Comparison of ENCODE assay signal across 8 mouse cellular contexts in the genomic region with DNA sequence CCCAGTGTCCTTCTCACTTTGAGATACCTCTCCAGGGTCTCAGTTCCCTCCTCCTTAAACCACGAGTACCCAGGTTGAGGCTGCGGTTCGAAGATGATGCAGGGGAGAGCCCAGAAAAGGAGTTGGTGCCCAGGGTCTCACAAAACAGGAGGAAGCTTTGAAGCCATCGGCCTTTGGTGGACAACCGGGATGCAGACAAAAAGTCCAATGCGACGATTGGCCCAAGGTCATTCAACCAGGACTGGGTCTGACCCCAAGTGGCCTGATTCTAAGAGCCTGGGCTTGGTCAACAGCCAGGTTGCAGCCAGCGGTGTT. TPM values are rescaled to one million over a fixed set of nuclear protein-coding genes. Genes with fewer than 3 reads are reported as not detected.
DNase-seq lines count a peak whose midpoint lies in the region; ATAC-seq and TF ChIP-seq lines count a peak whose summit lies in the region.

No protein-coding gene starts in this region.

- H3K27me3 ChIP-seq in lung, embryonic 15.5 days, result peaks cover 77% of the 10 kb centered on the region
- H3K27me3 ChIP-seq in forebrain, embryonic 12.5 days, result peaks cover 78% of the 10 kb centered on the region
- peaks cover 69% of the 10 kb centered on the region for H3K27me3 ChIP-seq in limb, embryonic 14.5 days (ENCODE audit: control insufficient read depth, insufficient read depth, low read length)
- peaks cover 17% of the 10 kb centered on the region for H3K27me3 ChIP-seq in small intestine, adult 2 months (ENCODE audit: control insufficient read depth, insufficient read depth, low read length)

- no peak for TF ChIP-seq CTCF in small intestine, adult 2 months (IDR thresholded peaks at IDR 0.05; ENCODE audit: extremely low read depth, insufficient read length, insufficient replicate concordance, low read depth, low read length)

- peak overlapping the region; percentile 93 for H3K4me2 ChIP-seq in lung, embryonic 15.5 days
- peak overlapping the region; percentile 77 for H3K4me2 ChIP-seq in forebrain, embryonic 12.5 days
- H3K4me2 ChIP-seq in limb, embryonic 14.5 days (replicated peaks; ENCODE audit: low read depth, low read length, severe bottlenecking), result peak overlapping the region; percentile 94

- H3K27ac ChIP-seq in lung, embryonic 15.5 days, result no peak overlapping the region
- no peak overlapping the region for H3K27ac ChIP-seq in forebrain, embryonic 12.5 days
- no peak overlapping the region for H3K27ac ChIP-seq in limb, embryonic 14.5 days (replicated peaks; ENCODE audit: low read depth, low read length)
- no peak overlapping the region for H3K27ac ChIP-seq in small intestine, adult 2 months (ENCODE audit: insufficient read depth, low read depth, low read length)

- H3K36me3 ChIP-seq in lung, embryonic 15.5 days, result no peaks in the 10 kb centered on the region
- H3K36me3 ChIP-seq in forebrain, embryonic 12.5 days (replicated peaks), result no peaks in the 10 kb centered on the region
- peaks cover 11% of the 10 kb centered on the region for H3K36me3 ChIP-seq in limb, embryonic 14.5 days (ENCODE audit: control insufficient read depth, insufficient read depth, low read length)
- peaks cover 6% of the 10 kb centered on the region; the same call in 1 of the 2 replicates for H3K36me3 ChIP-seq in small intestine, adult 2 months (ENCODE audit: control insufficient read depth, insufficient read depth, low read length)

- no peak for DNase-seq in lung, adult 18-20 months
- DNase-seq in limb, embryonic 14.5 days (ENCODE audit: low spot score), result no peak
- no peak for DNase-seq in spleen, postnatal 14 days (ENCODE audit: low spot score in 2 of 2)
- no peak for DNase-seq in right cerebral cortex, postnatal 36 days (ENCODE audit: low spot score in 2 of 2)

- H3K9ac ChIP-seq in lung, embryonic 15.5 days, result peak overlapping the region; percentile 41; the same call in 1 of the 2 replicates
- H3K9ac ChIP-seq in forebrain, embryonic 12.5 days, result peak overlapping the region; percentile 49; the same call in 1 of the 2 replicates
- peak overlapping the region; percentile 56 for H3K9ac ChIP-seq in limb, embryonic 14.5 days (ENCODE audit: low read depth, low read length, severe bottlenecking)

- 17% methylated on average over 8 of the region's 8 CpGs for WGBS in lung, embryonic 15.5 days
- 10% methylated on average over 8 of the region's 8 CpGs for WGBS in forebrain, embryonic 12.5 days
- WGBS in limb, embryonic 14.5 days, result 13% methylated on average over 8 of the region's 8 CpGs
- 37% methylated on average over 8 of the region's 8 CpGs for WGBS in small intestine, adult 2 months

- peaks cover 35% of the 10 kb centered on the region for H3K4me1 ChIP-seq in lung, embryonic 15.5 days
- H3K4me1 ChIP-seq in forebrain, embryonic 12.5 days, result peaks cover 57% of the 10 kb centered on the region
- peaks cover 36% of the 10 kb centered on the region for H3K4me1 ChIP-seq in limb, embryonic 14.5 days (ENCODE audit: control insufficient read depth, insufficient read depth, low read length)
- peaks cover 31% of the 10 kb centered on the region for H3K4me1 ChIP-seq in small intestine, adult 2 months (ENCODE audit: control insufficient read depth, insufficient read depth, insufficient read length, low read length)

- TF ChIP-seq POLR2A in limb, embryonic 14.5 days (IDR thresholded peaks at IDR 0.05; ENCODE audit: borderline replicate concordance, extremely low read depth, insufficient read depth, insufficient read length), result no peak
- TF ChIP-seq POLR2A in small intestine, adult 2 months (IDR thresholded peaks at IDR 0.05; ENCODE audit: low read depth, low read length), result no peak

- no peaks in the 10 kb centered on the region for H3K9me3 ChIP-seq in lung, embryonic 15.5 days
- H3K9me3 ChIP-seq in forebrain, embryonic 12.5 days, result no peaks in the 10 kb centered on the region
- no peaks in the 10 kb centered on the region for H3K9me3 ChIP-seq in limb, embryonic 14.5 days (ENCODE audit: control insufficient read depth, low read length)

- peak overlapping the region; percentile 47 for H3K4me3 ChIP-seq in lung, embryonic 15.5 days
- peak overlapping the region; percentile 47 for H3K4me3 ChIP-seq in forebrain, embryonic 12.5 days (replicated peaks)
- H3K4me3 ChIP-seq in limb, embryonic 14.5 days (replicated peaks; ENCODE audit: low read length), result peak overlapping the region; percentile 53
- H3K4me3 ChIP-seq in small intestine, adult 2 months (ENCODE audit: low read depth, low read length), result peak overlapping the region; percentile 60

- ATAC-seq in lung, embryonic 15.5 days (ENCODE audit: borderline replicate concordance, extremely low read depth, low FRiP score, low TSS enrichment), result no peak
- ATAC-seq in forebrain, embryonic 12.5 days (ENCODE audit: low FRiP score), result no peak
- ATAC-seq in limb, embryonic 14.5 days (ENCODE audit: low FRiP score, low read depth), result no peak
- ATAC-seq in megakaryocyte-erythroid progenitor cell, adult 5-6 weeks (replicated peaks; ENCODE audit: low FRiP score, low TSS enrichment, poor library complexity, severe bottlenecking), result no peak

RNA-seq across cellular contexts. Expression of a gene that starts 0.4 kb away (rescaled TPM):
- polyA plus RNA-seq in lung, embryonic 15.5 days (2015; fragmentation: Nextera tagmentation; extraction: Ambion mirVana), result 0.57 and 0.59 TPM in 2 replicates
- polyA plus RNA-seq in forebrain, embryonic 12.5 days (2016; fragmentation: Nextera tagmentation; extraction: Ambion mirVana), result 0.18 and 0.59 TPM in 2 replicates
- polyA plus RNA-seq in limb, embryonic 14.5 days (2012; rRNA removed), result 8.6 and 11.2 TPM in 2 replicates
- polyA plus RNA-seq in limb, embryonic 14.5 days (2014; fragmentation: Nextera tagmentation; extraction: Ambion mirVana), result 5.9 and 6.6 TPM in 2 replicates
- 0.53 and 1.2 TPM in 2 replicates for polyA plus RNA-seq in small intestine, adult 2 months (2012; rRNA removed)
- not detected in 2 replicates for total RNA-seq in megakaryocyte-erythroid progenitor cell, adult 5-6 weeks (2014; fragmentation: Nextera tagmentation)
- not detected in 2 replicates for total RNA-seq in megakaryocyte-erythroid progenitor cell, adult 5-6 weeks (2017)

RNA-seq across cellular contexts. Expression of a gene that starts 7.6 kb away (rescaled TPM):
- 27.1 and 29.1 TPM in 2 replicates for polyA plus RNA-seq in lung, embryonic 15.5 days (2015; fragmentation: Nextera tagmentation; extraction: Ambion mirVana)
- polyA plus RNA-seq in forebrain, embryonic 12.5 days (2016; fragmentation: Nextera tagmentation; extraction: Ambion mirVana), result 28.5 and 31.8 TPM in 2 replicates
- 41.4 and 54.1 TPM in 2 replicates for polyA plus RNA-seq in limb, embryonic 14.5 days (2012; rRNA removed)
- polyA plus RNA-seq in limb, embryonic 14.5 days (2014; fragmentation: Nextera tagmentation; extraction: Ambion mirVana), result 38.0 and 43.9 TPM in 2 replicates
- polyA plus RNA-seq in small intestine, adult 2 months (2012; rRNA removed), result 46.7 and 123 TPM in 2 replicates
- 0.87 and 4.4 TPM in 2 replicates for total RNA-seq in megakaryocyte-erythroid progenitor cell, adult 5-6 weeks (2014; fragmentation: Nextera tagmentation)
- total RNA-seq in megakaryocyte-erythroid progenitor cell, adult 5-6 weeks (2017), result 1.3 TPM in 1 of 2 replicates, not detected in the other

RNA-seq across cellular contexts. Expression of a gene that starts 41.2 kb away (rescaled TPM):
- polyA plus RNA-seq in lung, embryonic 15.5 days (2015; fragmentation: Nextera tagmentation; extraction: Ambion mirVana), result 26.3 and 31.2 TPM in 2 replicates
- 27.5 and 27.6 TPM in 2 replicates for polyA plus RNA-seq in forebrain, embryonic 12.5 days (2016; fragmentation: Nextera tagmentation; extraction: Ambion mirVana)
- 48.1 and 63.9 TPM in 2 replicates for polyA plus RNA-seq in limb, embryonic 14.5 days (2012; rRNA removed)
- 24.6 and 27.4 TPM in 2 replicates for polyA plus RNA-seq in limb, embryonic 14.5 days (2014; fragmentation: Nextera tagmentation; extraction: Ambion mirVana)
- polyA plus RNA-seq in small intestine, adult 2 months (2012; rRNA removed), result 16.2 and 22.1 TPM in 2 replicates
- 12.7 and 33.4 TPM in 2 replicates for total RNA-seq in megakaryocyte-erythroid progenitor cell, adult 5-6 weeks (2014; fragmentation: Nextera tagmentation)
- total RNA-seq in megakaryocyte-erythroid progenitor cell, adult 5-6 weeks (2017), result 22.3 and 25.9 TPM in 2 replicates

RNA-seq across cellular contexts. Expression of a gene that starts 41.6 kb away (rescaled TPM):
- polyA plus RNA-seq in lung, embryonic 15.5 days (2015; fragmentation: Nextera tagmentation; extraction: Ambion mirVana), result 778 and 796 TPM in 2 replicates
- 915 and 936 TPM in 2 replicates for polyA plus RNA-seq in forebrain, embryonic 12.5 days (2016; fragmentation: Nextera tagmentation; extraction: Ambion mirVana)
- 828 and 880 TPM in 2 replicates for polyA plus RNA-seq in limb, embryonic 14.5 days (2012; rRNA removed)
- 357 and 409 TPM in 2 replicates for polyA plus RNA-seq in limb, embryonic 14.5 days (2014; fragmentation: Nextera tagmentation; extraction: Ambion mirVana)
- polyA plus RNA-seq in small intestine, adult 2 months (2012; rRNA removed), result 305 and 396 TPM in 2 replicates
- 450 and 540 TPM in 2 replicates for total RNA-seq in megakaryocyte-erythroid progenitor cell, adult 5-6 weeks (2014; fragmentation: Nextera tagmentation)
- total RNA-seq in megakaryocyte-erythroid progenitor cell, adult 5-6 weeks (2017), result 724 and 794 TPM in 2 replicates
